Mouse (Mus musculus) kidney, adult 8-10 months (tissue): ENCODE data around the gene Fkbp5.
A peak's percentile ranks its signal among the peaks of the same experiment; 100 is the strongest.
"Not testable (repeated sequence)": the region's sequence is repeated elsewhere in the genome, so short reads cannot be mapped to it uniquely, and the experiment has no call there.

ENCODE experiments used
- DNase-seq, 2 experiments: peaks; one replicate each; pipeline ENCODE4 v3.0.0; 2022

Fkbp5 gene

GRCm38 (mm10) chr17:28452889-28453288 is 64.4 kb downstream of the Fkbp5 start:
- DNase-seq, result peak in 1 of 2 experiments; percentile 33

GRCm38 (mm10) chr17:28451914-28452313 is 65.4 kb downstream of the Fkbp5 start:
- peak; percentile 35 to 37 for DNase-seq

- peak; percentile 49 to 59 for DNase-seq
Measured at GRCm38 (mm10) chr17:28451487-28451886, 65.8 kb downstream of the Fkbp5 start.

- no peak for DNase-seq
Measured at GRCm38 (mm10) chr17:28448225-28448624, 69.1 kb downstream of the Fkbp5 start.

DNA sequence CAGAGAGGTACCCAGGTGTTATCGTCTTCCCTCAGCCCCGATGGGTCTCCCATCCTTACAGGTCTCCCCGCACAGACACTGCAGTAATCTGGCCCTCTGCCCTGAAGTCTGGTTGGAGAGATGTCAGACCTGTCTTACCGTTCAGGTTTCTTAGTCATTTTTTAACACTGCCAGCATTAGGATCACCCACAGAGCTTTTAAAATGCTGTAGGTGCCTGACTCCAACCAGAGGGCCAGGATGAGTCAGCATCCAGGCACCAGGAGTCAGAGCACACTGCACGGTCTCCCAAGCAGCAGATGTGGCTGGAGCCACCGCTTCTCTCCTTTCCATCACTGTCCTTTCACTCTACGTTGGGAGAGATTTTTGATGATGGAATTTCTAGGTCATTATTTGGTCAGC is 69.5 kb downstream of the Fkbp5 start:
- peak; percentile 36 to 58 for DNase-seq

- no peak for DNase-seq
Measured at GRCm38 (mm10) chr17:28446820-28447168, 70.5 kb downstream of the Fkbp5 start.

- DNase-seq, result peak in 1 of 2 experiments; percentile 69
Measured at GRCm38 (mm10) chr17:28445886-28446819, 71.2 kb downstream of the Fkbp5 start.

GRCm38 (mm10) chr17:28442661-28443060 is 74.7 kb downstream of the Fkbp5 start:
- DNase-seq, result no peak

GRCm38 (mm10) chr17:28438342-28439115 is 78.8 kb downstream of the Fkbp5 start:
- no peak for DNase-seq

DNA sequence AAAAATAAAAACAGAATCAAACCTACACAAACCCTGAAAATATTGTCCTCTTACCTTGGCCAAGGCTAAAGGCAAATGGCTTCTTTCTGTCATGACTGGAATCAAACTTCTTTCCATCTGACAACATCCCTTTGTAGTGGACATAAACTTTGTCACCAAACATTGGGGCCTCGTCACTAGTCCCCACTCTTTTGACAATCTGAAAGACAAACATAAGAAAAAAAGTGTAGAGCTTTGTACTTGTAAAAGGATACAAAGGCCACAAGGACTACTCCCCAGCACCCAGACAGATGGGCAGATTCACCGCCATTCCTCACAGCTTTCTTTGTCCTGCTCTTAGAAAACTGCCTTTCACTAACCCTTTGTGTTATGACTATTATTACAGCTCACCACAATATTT is 79.4 kb downstream of the Fkbp5 start:
- DNase-seq, result no peak

- DNase-seq, result no peak
Measured at GRCm38 (mm10) chr17:28434921-28435485, 82.3 kb downstream of the Fkbp5 start.

DNA sequence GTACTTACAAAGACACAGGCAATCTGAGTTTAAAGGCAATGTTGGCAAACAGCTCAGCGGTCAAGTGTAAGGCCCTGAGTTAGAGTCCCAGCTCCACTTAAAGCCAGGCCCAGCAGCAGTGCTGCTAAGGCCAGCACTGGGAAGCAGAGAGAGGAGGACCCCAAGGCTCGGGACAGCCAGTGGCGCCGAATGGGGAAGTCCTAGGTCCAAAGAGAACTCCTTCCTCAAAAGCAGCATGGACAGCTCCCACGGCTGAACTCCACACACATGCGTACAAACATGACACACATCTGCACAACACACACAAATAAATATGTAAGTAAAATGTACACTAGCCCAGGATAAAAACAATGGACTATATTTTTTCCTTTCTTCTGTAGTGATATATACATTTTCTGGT is 84.3 kb downstream of the Fkbp5 start:
- DNase-seq, result no peak

DNA sequence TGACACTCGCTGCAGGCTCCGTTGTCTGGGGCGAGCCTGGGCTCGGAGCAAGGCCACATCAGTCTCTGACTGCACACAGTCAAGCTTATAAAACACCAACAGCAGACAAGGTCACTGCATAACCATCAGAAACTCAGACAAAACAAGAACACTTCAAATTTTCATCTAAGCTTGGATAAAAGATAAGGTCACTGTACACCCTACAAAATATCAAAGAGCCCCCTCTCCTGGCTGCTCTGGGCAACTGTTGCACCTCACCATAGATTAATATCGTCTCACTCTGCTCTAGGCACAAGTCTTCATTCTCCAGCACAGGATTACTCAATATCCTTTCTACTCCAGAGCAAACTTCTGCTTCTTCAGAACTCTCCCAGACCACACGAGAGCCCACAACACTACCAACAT is 85.4 kb downstream of the Fkbp5 start:
- DNase-seq, result no peak

DNA sequence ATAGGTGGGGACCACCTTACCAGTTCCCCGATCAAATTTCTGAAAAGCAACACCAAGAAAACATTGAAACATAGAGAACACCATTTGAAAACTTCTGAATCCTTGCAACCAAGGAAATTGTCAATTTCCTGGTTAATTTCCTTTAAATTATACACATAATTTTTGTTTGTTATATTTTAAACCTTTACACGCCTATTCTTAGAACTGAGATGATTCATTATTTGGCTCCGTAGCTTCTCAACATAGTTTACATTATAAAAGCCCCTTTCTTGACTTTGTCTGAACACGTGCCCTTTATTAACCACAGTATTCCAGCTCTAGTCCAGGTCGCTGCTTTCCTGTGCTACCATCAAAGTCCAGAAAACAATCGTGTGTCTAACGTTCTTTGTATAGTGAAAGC is 86.3 kb downstream of the Fkbp5 start:
- no peak for DNase-seq

- peak; percentile 62 to 74 for DNase-seq
Measured at GRCm38 (mm10) chr17:28428474-28429258, 88.7 kb downstream of the Fkbp5 start.

DNA sequence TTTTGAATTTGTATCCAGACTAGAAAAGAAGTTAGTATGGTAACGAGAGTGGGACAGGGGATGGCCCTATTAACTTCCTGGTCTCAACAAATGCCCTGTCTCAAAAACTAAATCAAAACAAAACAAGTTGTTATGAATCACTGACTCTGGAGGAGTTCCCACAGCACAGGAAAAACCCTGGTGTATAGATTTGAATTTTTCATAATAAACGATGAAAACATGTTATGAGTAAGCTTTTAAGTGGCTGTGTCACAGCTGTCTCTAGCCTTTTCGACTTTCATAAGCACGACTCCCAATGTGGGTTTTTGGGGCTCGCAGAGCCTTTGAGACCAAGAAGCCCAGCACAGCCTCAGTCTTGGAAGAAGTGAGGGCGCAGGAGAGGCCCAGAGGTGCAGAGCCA is 89.7 kb downstream of the Fkbp5 start:
- no peak for DNase-seq

DNA sequence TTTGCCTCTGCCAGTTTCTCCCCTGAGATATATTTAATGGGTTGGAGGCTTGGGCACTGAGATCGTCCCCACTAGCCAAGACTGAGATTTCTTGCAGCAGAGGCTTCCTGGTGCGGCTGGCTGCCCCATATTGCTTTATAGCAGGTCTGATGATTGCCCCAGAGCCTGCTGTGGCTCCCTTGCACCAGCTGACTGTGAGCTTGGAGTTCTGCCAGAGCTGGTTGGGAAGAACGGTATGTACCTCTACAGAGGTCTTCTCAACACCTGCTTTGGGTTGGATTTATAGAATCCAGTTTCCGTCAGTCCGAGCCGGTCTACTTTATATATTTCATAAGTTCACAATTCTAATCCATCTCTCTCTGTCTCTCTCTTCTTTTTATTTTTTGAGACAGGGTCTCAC is 93.0 kb downstream of the Fkbp5 start:
- DNase-seq, result peak; percentile 62 to 76

- no peak for DNase-seq
Measured at GRCm38 (mm10) chr17:28421071-28421470, 96.3 kb downstream of the Fkbp5 start.

- DNase-seq, result peak in 1 of 2 experiments; percentile 31
Measured at GRCm38 (mm10) chr17:28420229-28421051, 96.9 kb downstream of the Fkbp5 start.

GRCm38 (mm10) chr17:28419636-28420035 is 97.7 kb downstream of the Fkbp5 start:
- DNase-seq, result peak; percentile 35 to 47

- peak in 1 of 2 experiments; percentile 39 for DNase-seq
Measured at GRCm38 (mm10) chr17:28418954-28419353, 98.4 kb downstream of the Fkbp5 start.

- not testable (repeated sequence) for DNase-seq
Measured at GRCm38 (mm10) chr17:28418481-28418880, 98.8 kb downstream of the Fkbp5 start.
